ENCODE assay signal across 12 mouse cellular contexts in the genomic region with DNA sequence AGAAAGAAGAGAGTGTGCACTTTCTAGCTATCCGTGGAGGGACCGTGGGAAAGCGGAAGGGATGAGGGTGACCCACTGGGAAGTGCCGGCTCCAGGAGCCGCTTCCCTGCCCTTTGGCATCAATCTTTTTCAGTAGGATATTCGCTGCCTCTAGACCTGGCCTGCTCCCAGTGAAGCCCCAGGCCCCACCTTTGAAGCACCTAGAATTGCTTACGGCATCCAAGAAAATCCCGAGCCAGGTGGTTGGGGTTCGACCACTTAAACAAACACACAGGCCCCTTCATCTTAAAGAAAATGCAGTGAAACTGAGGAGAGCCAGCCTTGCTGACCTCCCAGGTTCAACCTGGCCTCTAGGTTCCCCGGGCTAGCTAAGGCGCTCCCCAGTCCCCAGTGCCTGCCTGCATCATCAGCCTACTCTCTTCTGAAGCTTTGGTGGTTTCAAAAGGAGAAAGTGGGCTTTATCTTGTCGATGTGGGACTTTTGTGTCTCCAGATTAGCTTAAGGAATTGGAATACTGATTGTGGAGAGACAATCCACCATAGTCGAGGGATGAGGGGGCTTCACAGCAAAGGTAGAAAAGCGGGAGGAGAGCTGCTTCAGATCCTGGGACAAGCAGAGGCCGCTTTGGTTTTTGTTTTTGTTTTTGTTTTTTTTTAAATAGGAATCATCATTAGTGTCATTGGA. TPM values are rescaled to one million over a fixed set of nuclear protein-coding genes. Genes with fewer than 3 reads are reported as not detected.
A peak's percentile ranks its signal among the peaks of the same experiment; 100 is the strongest.
DNase-seq lines count a peak whose midpoint lies in the region; ATAC-seq and TF ChIP-seq lines count a peak whose summit lies in the region.
"Had no signal": no experiment of that assay in that cellular context is flagged by ENCODE, and none has a peak within 500 bp of the region (broad histone marks: within the 10 kb centered on the region; RNA-seq: fewer than 3 reads in every experiment).

No protein-coding gene starts in this region.

- no peak for ATAC-seq in forebrain, embryonic 13.5 days
- ATAC-seq in lung, embryonic 14.5 days (ENCODE audit: insufficient read depth), result no peak
- ATAC-seq in liver, embryonic 12.5 days, result no peak
- no peak for ATAC-seq in stomach, embryonic 16.5 days (ENCODE audit: insufficient read depth, low FRiP score)
- ATAC-seq: Patski had no signal

- peaks cover 100% of the 10 kb centered on the region for H3K27me3 ChIP-seq in forebrain, embryonic 10.5 days (ENCODE audit: poor library complexity, severe bottlenecking)
- H3K27me3 ChIP-seq in forebrain, embryonic 13.5 days, result peaks cover 100% of the 10 kb centered on the region
- peaks cover 94% of the 10 kb centered on the region for H3K27me3 ChIP-seq in lung, embryonic 14.5 days (ENCODE audit: insufficient read depth, low read length)
- peaks cover 100% of the 10 kb centered on the region for H3K27me3 ChIP-seq in liver, embryonic 12.5 days (replicated peaks)
- peaks cover 89% of the 10 kb centered on the region for H3K27me3 ChIP-seq in stomach, embryonic 16.5 days (ENCODE audit: control insufficient read depth, insufficient read depth, low read length)
- H3K27me3 ChIP-seq: Patski had no signal

- H3K9me3 ChIP-seq in forebrain, embryonic 10.5 days, result no peaks in the 10 kb centered on the region
- no peaks in the 10 kb centered on the region for H3K9me3 ChIP-seq in forebrain, embryonic 13.5 days (replicated peaks)
- no peaks in the 10 kb centered on the region for H3K9me3 ChIP-seq in lung, embryonic 14.5 days (ENCODE audit: low read depth, low read length)
- H3K9me3 ChIP-seq in liver, embryonic 12.5 days (replicated peaks), result no peaks in the 10 kb centered on the region
- H3K9me3 ChIP-seq in stomach, embryonic 16.5 days (replicated peaks; ENCODE audit: control insufficient read depth, low read length), result no peaks in the 10 kb centered on the region

- 0 out of 2 replicates have a peak overlapping the region, but pooled peaks have one; percentile 52 for H3K4me3 ChIP-seq in forebrain, embryonic 10.5 days
- H3K4me3 ChIP-seq in forebrain, embryonic 13.5 days, result no peak overlapping the region
- peak overlapping the region; percentile 22; the same call in 1 of the 2 replicates for H3K4me3 ChIP-seq in lung, embryonic 14.5 days (ENCODE audit: low read depth, low read length)
- no peak overlapping the region for H3K4me3 ChIP-seq in liver, embryonic 12.5 days
- H3K4me3 ChIP-seq in stomach, embryonic 16.5 days (replicated peaks; ENCODE audit: low read length), result 0 out of 2 replicates have a peak overlapping the region, but pooled peaks have one; percentile 1

- 1% methylated on average over 15 of the region's 15 CpGs for WGBS in forebrain, embryonic 10.5 days
- 1% methylated on average over 15 of the region's 15 CpGs for WGBS in forebrain, embryonic 13.5 days
- WGBS in lung, embryonic 14.5 days, result 3% methylated on average over 15 of the region's 15 CpGs
- WGBS in liver, embryonic 12.5 days (ENCODE audit: insufficient replicate concordance), result 13% methylated on average over 15 of the region's 15 CpGs
- 6% methylated on average over 15 of the region's 15 CpGs for WGBS in stomach, embryonic 16.5 days

- no peak for TF ChIP-seq CTCF in lung, embryonic 14.5 days (IDR thresholded peaks at IDR 0.05; ENCODE audit: low read depth)

- DNase-seq in forebrain, embryonic 10.5 days (ENCODE audit: extremely low spot score, low spot score), result peak; percentile 46
- no peak for DNase-seq in lung, embryonic 14.5 days
- no peak for DNase-seq in lung, postnatal 25 days (ENCODE audit: low spot score)
- DNase-seq in layer of hippocampus, postnatal 14 days (ENCODE audit: low spot score in 2 of 2), result no peak
- no peak for DNase-seq in urinary bladder, postnatal 4 days (ENCODE audit: low spot score in 2 of 2)
- DNase-seq: cerebellum, adult 18-20 months had no signal

- H3K4me1 ChIP-seq in forebrain, embryonic 10.5 days, result peaks cover 62% of the 10 kb centered on the region
- H3K4me1 ChIP-seq in forebrain, embryonic 13.5 days, result peaks cover 21% of the 10 kb centered on the region
- H3K4me1 ChIP-seq in lung, embryonic 14.5 days (ENCODE audit: insufficient read depth), result peaks cover 7% of the 10 kb centered on the region; the same call in 1 of the 2 replicates
- H3K4me1 ChIP-seq in liver, embryonic 12.5 days, result peaks cover 28% of the 10 kb centered on the region
- peaks cover 13% of the 10 kb centered on the region for H3K4me1 ChIP-seq in stomach, embryonic 16.5 days (ENCODE audit: control insufficient read depth, insufficient read depth, low read length)

- no peaks in the 10 kb centered on the region for H3K36me3 ChIP-seq in forebrain, embryonic 10.5 days (replicated peaks)
- no peaks in the 10 kb centered on the region for H3K36me3 ChIP-seq in forebrain, embryonic 13.5 days (ENCODE audit: poor library complexity, severe bottlenecking)
- no peaks in the 10 kb centered on the region for H3K36me3 ChIP-seq in lung, embryonic 14.5 days (ENCODE audit: insufficient read depth)
- no peaks in the 10 kb centered on the region for H3K36me3 ChIP-seq in liver, embryonic 12.5 days
- H3K36me3 ChIP-seq in stomach, embryonic 16.5 days (ENCODE audit: control insufficient read depth, insufficient read depth, low read length), result no peaks in the 10 kb centered on the region

- H3K4me2 ChIP-seq in forebrain, embryonic 13.5 days, result no peak overlapping the region
- H3K4me2 ChIP-seq in lung, embryonic 14.5 days, result peak overlapping the region; percentile 59
- H3K4me2 ChIP-seq in liver, embryonic 12.5 days, result peak overlapping the region; percentile 47; the same call in 1 of the 2 replicates
- H3K4me2 ChIP-seq in stomach, embryonic 16.5 days (ENCODE audit: low read depth, low read length), result no peak overlapping the region

- H3K9ac ChIP-seq in forebrain, embryonic 13.5 days, result no peak overlapping the region
- no peak overlapping the region for H3K9ac ChIP-seq in lung, embryonic 14.5 days
- H3K9ac ChIP-seq in liver, embryonic 12.5 days, result no peak overlapping the region
- H3K9ac ChIP-seq in stomach, embryonic 16.5 days (ENCODE audit: low read length), result no peak overlapping the region

- H3K27ac ChIP-seq in forebrain, embryonic 10.5 days, result no peak overlapping the region
- H3K27ac ChIP-seq in forebrain, embryonic 13.5 days, result no peak overlapping the region
- no peak overlapping the region for H3K27ac ChIP-seq in lung, embryonic 14.5 days (ENCODE audit: low read depth)
- no peak overlapping the region for H3K27ac ChIP-seq in liver, embryonic 12.5 days
- no peak overlapping the region for H3K27ac ChIP-seq in stomach, embryonic 16.5 days (ENCODE audit: low read length)

RNA-seq across cellular contexts. Expression of a gene that starts 3.6 kb away (rescaled TPM):
- polyA plus RNA-seq in forebrain, embryonic 10.5 days (2016; fragmentation: Nextera tagmentation; extraction: Ambion mirVana), result 0.42 and 0.50 TPM in 2 replicates
- polyA plus RNA-seq in forebrain, embryonic 13.5 days (2015; fragmentation: Nextera tagmentation; extraction: Ambion mirVana), result not detected in 2 replicates
- polyA plus RNA-seq in lung, embryonic 14.5 days (2014; fragmentation: Nextera tagmentation; extraction: Ambion mirVana), result not detected in 2 replicates
- polyA plus RNA-seq in liver, embryonic 12.5 days (2016; fragmentation: Nextera tagmentation; extraction: Ambion mirVana), result not detected in 2 replicates
- not detected in 2 replicates for polyA plus RNA-seq in stomach, embryonic 16.5 days (2015; fragmentation: Nextera tagmentation; extraction: Ambion mirVana)
- not detected for total RNA-seq in layer of hippocampus, postnatal 14 days (2021)
- total RNA-seq: gastrocnemius, adult 8-10 months had no signal
- polyA plus RNA-seq: Patski had no signal

RNA-seq across cellular contexts. Expression of a gene that starts 4.7 kb away (rescaled TPM):
- 0.54 TPM in 1 of 2 replicates, not detected in the other for polyA plus RNA-seq in forebrain, embryonic 10.5 days (2016; fragmentation: Nextera tagmentation; extraction: Ambion mirVana)
- polyA plus RNA-seq in forebrain, embryonic 13.5 days (2015; fragmentation: Nextera tagmentation; extraction: Ambion mirVana), result not detected in 2 replicates
- polyA plus RNA-seq in lung, embryonic 14.5 days (2014; fragmentation: Nextera tagmentation; extraction: Ambion mirVana), result not detected in 2 replicates
- 0.37 TPM in 1 of 2 replicates, not detected in the other for polyA plus RNA-seq in liver, embryonic 12.5 days (2016; fragmentation: Nextera tagmentation; extraction: Ambion mirVana)
- polyA plus RNA-seq in stomach, embryonic 16.5 days (2015; fragmentation: Nextera tagmentation; extraction: Ambion mirVana), result not detected in 2 replicates
- not detected for total RNA-seq in layer of hippocampus, postnatal 14 days (2021)
- total RNA-seq: gastrocnemius, adult 8-10 months had no signal
- polyA plus RNA-seq: Patski; testis, adult 2 months had no signal

RNA-seq across cellular contexts. Expression of a gene that starts 5.2 kb away (rescaled TPM):
- polyA plus RNA-seq in forebrain, embryonic 10.5 days (2016; fragmentation: Nextera tagmentation; extraction: Ambion mirVana), result 4.2 and 7.3 TPM in 2 replicates
- 1.4 and 3.3 TPM in 2 replicates for polyA plus RNA-seq in forebrain, embryonic 13.5 days (2015; fragmentation: Nextera tagmentation; extraction: Ambion mirVana)
- 2.9 and 3.4 TPM in 2 replicates for polyA plus RNA-seq in lung, embryonic 14.5 days (2014; fragmentation: Nextera tagmentation; extraction: Ambion mirVana)
- 2.0 and 2.1 TPM in 2 replicates for polyA plus RNA-seq in liver, embryonic 12.5 days (2016; fragmentation: Nextera tagmentation; extraction: Ambion mirVana)
- 3.2 and 3.6 TPM in 2 replicates for polyA plus RNA-seq in stomach, embryonic 16.5 days (2015; fragmentation: Nextera tagmentation; extraction: Ambion mirVana)
- under 1 TPM; 0.44 to 0.79 TPM for total RNA-seq in layer of hippocampus, postnatal 14 days (2021)

Comparison
In these comparisons a context has a peak if more than half of its experiments do, and no peak if none do; other contexts are left out.
1. H3K4me3 ChIP-seq: peak in forebrain, embryonic 10.5 days (single experiment), lung, embryonic 14.5 days (single experiment) and stomach, embryonic 16.5 days (single experiment); none in forebrain, embryonic 13.5 days (single experiment) and liver, embryonic 12.5 days (single experiment).
2. H3K4me2 ChIP-seq: peak in lung, embryonic 14.5 days (single experiment) and liver, embryonic 12.5 days (single experiment); none in forebrain, embryonic 13.5 days (single experiment) and stomach, embryonic 16.5 days (single experiment).